Mouse (Mus musculus) right cerebral cortex, postnatal 14 days (tissue): ENCODE data around the gene Gm9972.

ENCODE experiments used
- DNase-seq: peaks from one replicate; pipeline ENCODE4 v3.0.0; 2022

Gene Gm9972

GRCm38 (mm10) chr11:43035446-43035845 lies at the start of gene Gm9972:
TSS of gene Gm9972 (plus strand) at chr11:43035746.
- no peak for DNase-seq

- DNase-seq: no peak
Measured at GRCm38 (mm10) chr11:42999188-42999587, 36.4 kb upstream of the Gm9972 start.

- no peak for DNase-seq
Measured at GRCm38 (mm10) chr11:43011941-43012340, 23.6 kb upstream of the Gm9972 start.

- DNase-seq: no peak
Measured at GRCm38 (mm10) chr11:43012980-43013379, 22.6 kb upstream of the Gm9972 start.

- no peak for DNase-seq
Measured at GRCm38 (mm10) chr11:43023109-43023688, 12.3 kb upstream of the Gm9972 start.

GRCm38 (mm10) chr11:43029813-43030212 lies 5.7 kb upstream of the Gm9972 start:
- DNase-seq: no peak

- no peak for DNase-seq
Measured at GRCm38 (mm10) chr11:43032141-43032540, 3.4 kb upstream of the Gm9972 start.

- DNase-seq: no peak
Measured at GRCm38 (mm10) chr11:43045871-43046548, 10.5 kb downstream of the Gm9972 start.

- DNase-seq: no peak
Measured at GRCm38 (mm10) chr11:43049363-43049762, 13.8 kb downstream of the Gm9972 start.

- no peak for DNase-seq
Measured at GRCm38 (mm10) chr11:43054972-43055371, 19.4 kb downstream of the Gm9972 start.

GRCm38 (mm10) chr11:43059437-43059970 lies 24.0 kb downstream of the Gm9972 start:
- DNase-seq: no peak

GRCm38 (mm10) chr11:43062286-43062685 lies 26.7 kb downstream of the Gm9972 start:
- DNase-seq: no peak

GRCm38 (mm10) chr11:43086309-43087050 lies 50.9 kb downstream of the Gm9972 start:
- no peak for DNase-seq
